Mouse (Mus musculus) liver, embryonic 14.5 days (tissue): ENCODE results near the gene Drg1. TPM values are rescaled to one million over a fixed set of nuclear protein-coding genes. Genes with fewer than 3 reads are reported as not detected.

Source experiments
- ATAC-seq: fragments of 200-750 bp; cut with Nextera tagmentation; 2 replicates; pipeline ENCODE4 v1.8.0; 2017; ENCODE audit warnings: moderate number of reproducible peaks, mild to moderate bottlenecking, moderate library complexity; ENCODE audit not compliant: insufficient read depth
- DNase-seq, 3 experiments: peaks; one replicate each; pipeline ENCODE4 v3.0.0-alpha.2; 2012 to 2013; ENCODE audit warnings: low read depth in 3 of 3, low spot score in 3 of 3
- H3K27ac ChIP-seq: fragments of 300-500 bp; sonication (generic); 2 replicates; pipeline ENCODE4 v1.5.1; 2014; ENCODE audit warnings: moderate library complexity, mild to moderate bottlenecking, control low read depth, inconsistent platforms
- H3K27me3 ChIP-seq: fragments of 300-500 bp; sonication (generic); 2 replicates; pipeline ENCODE4 v1.6.1; 2014; ENCODE audit warnings: mild to moderate bottlenecking, low read length, moderate library complexity; ENCODE audit not compliant: control insufficient read depth, insufficient read depth
- H3K36me3 ChIP-seq: fragments of 300-500 bp; sonication (generic); replicated peaks from 2 replicates; pipeline ENCODE4 v1.6.1; 2014; ENCODE audit warnings: low read depth; ENCODE audit not compliant: control insufficient read depth, insufficient read depth
- H3K4me1 ChIP-seq, 2 experiments: fragments of 200-500 bp in 1 of 2; fragments of 300-500 bp in 1 of 2; sonication (generic) in 1 of 2; replicated peaks; 2 replicates each; pipeline ENCODE4 v1.6.1; 2012 to 2014; ENCODE audit warnings: antibody characterized with exemption in 1 of 2, inconsistent platforms in 1 of 2, low read length in 1 of 2; ENCODE audit not compliant: control insufficient read depth in 2 of 2, insufficient read depth in 2 of 2
- H3K4me2 ChIP-seq: fragments of 300-500 bp; sonication (generic); 2 replicates; pipeline ENCODE4 v1.6.1; 2014; ENCODE audit warnings: low read depth, mild to moderate bottlenecking, control low read depth, moderate library complexity
- H3K4me3 ChIP-seq, 2 experiments: fragments of 200-500 bp in 1 of 2; fragments of 300-500 bp in 1 of 2; sonication (generic) in 1 of 2; 2 replicates each; pipeline ENCODE4 v1.5.1; 2012 to 2014; ENCODE audit warnings: low read depth in 2 of 2, low read length in 2 of 2, mild to moderate bottlenecking in 2 of 2, control low read depth in 1 of 2, inconsistent platforms in 1 of 2, moderate library complexity in 1 of 2; ENCODE audit not compliant: insufficient read depth in 1 of 2
- H3K9ac ChIP-seq: fragments of 300-500 bp; sonication (generic); replicated peaks from 2 replicates; pipeline ENCODE4 v1.6.1; 2014; ENCODE audit warnings: mild to moderate bottlenecking, control low read depth, moderate library complexity
- H3K9me3 ChIP-seq: fragments of 300-500 bp; sonication (generic); 2 replicates; pipeline ENCODE4 v1.6.1; 2016; ENCODE audit warnings: low read length, mixed read lengths; ENCODE audit not compliant: control insufficient read depth
- CTCF ChIP-seq: IDR thresholded peaks from 2 replicates; pipeline ENCODE4 v1.5.1; 2016; ENCODE audit warnings: antibody characterized with exemption, low read depth, control low read depth
- EP300 ChIP-seq: IDR thresholded peaks from 2 replicates; pipeline ENCODE4 v1.6.1; 2016; ENCODE audit warnings: antibody characterized with exemption, low read depth
- whole genome bisulfite sequencing: fragments of 180-500 bp; shearing (Covaris S2); extraction: QIAGEN DNeasy Blood & Tissue Kit; methylation state at CpG from one replicate; pipeline ENCODE4 v1.1.7; 2014; ENCODE audit not compliant: insufficient replicate concordance; 5-methylcytosine and 5-hydroxymethylcytosine counted together
- polyA plus RNA-seq, 2 experiments: library from polyadenylated mRNA; depleted of rRNA in 1 of 2; stranded (reverse) in 1 of 2; unstranded in 1 of 2; fragments of >200 nt; fragmentation: Nextera tagmentation in 1 of 2; extraction: Ambion mirVana in 1 of 2; gene quantifications; 2 replicates each; pipeline versions ENCODE4 v1.2.1 to v1.2.3; 2012 to 2014

The Drg1 gene
- polyA plus RNA-seq, 2 experiments = 38.4 to 112 TPM

DNA sequence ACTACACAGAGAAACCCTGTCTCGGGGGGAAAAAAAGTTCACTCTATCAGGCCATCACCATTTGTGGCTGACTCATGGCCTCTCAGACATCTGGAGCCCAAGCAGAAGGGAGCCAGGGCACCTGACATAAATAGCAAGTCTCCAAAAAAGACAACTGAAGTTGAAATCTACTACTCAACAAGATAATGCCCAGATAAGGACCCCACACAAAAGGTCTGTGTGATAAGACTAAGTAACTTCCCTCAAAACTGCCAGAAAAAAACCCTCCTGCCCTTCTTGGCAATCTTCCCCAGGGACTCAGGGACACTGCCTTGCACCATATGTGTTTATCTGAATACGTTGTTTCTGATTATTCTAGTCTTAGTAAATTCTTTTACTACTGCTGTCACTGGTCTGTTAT, 13.5 kb upstream of the Drg1 start:
- Histone ChIP-seq H3K4me1 (no peaks in the 10 kb centered on the region), H3K9ac (no peak overlapping the region), H3K36me3 (no peaks in the 10 kb centered on the region), H3K9me3 (no peaks in the 10 kb centered on the region; the same call in none of the 2 replicates), H3K27ac (no peak overlapping the region), H3K27me3 (no peaks in the 10 kb centered on the region), H3K4me2 (no peak overlapping the region), H3K4me3 (no peak overlapping the region)
- TF ChIP-seq CTCF (no peak), EP300 (no peak)
- DNase-seq (no peak), ATAC-seq (no peak)
- WGBS = 33% methylated on average over 2 of the region's 2 CpGs

GRCm38 (mm10) chr11:3278351-3278750, 12.1 kb upstream of the Drg1 start:
- no peak overlapping the region for H3K4me2 ChIP-seq
- no peaks in the 10 kb centered on the region for H3K4me1 ChIP-seq
- ATAC-seq (no peak), DNase-seq (no peak)
- WGBS = 51% methylated on average over 5 of the region's 5 CpGs
- H3K27ac ChIP-seq = no peak overlapping the region
- H3K27me3 ChIP-seq = no peaks in the 10 kb centered on the region
- H3K36me3 ChIP-seq = no peaks in the 10 kb centered on the region
- no peak overlapping the region for H3K9ac ChIP-seq
- TF ChIP-seq EP300 (no peak), CTCF (no peak)
- no peak overlapping the region for H3K4me3 ChIP-seq
- no peaks in the 10 kb centered on the region; the same call in none of the 2 replicates for H3K9me3 ChIP-seq

DNA sequence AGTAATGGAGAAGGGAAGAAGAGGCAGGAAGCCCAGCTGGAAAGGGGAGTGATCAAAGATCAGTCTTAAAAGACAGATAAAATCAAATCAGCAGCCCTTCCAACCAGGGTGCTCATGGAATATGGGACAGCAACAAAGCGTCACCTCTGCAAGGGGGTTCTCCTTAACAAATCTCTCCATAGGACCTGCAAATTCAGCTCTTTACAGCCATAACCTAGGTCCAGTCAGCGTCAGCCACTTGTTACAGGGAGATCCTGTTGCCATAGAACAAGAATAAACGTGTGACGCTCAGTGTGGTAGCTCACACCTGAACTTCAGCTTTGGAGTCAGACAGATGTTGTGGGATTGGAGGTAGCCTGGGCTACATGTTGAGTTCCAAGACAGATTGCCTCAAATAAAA, 3.0 kb upstream of the Drg1 start:
- H3K4me3 ChIP-seq = no peak overlapping the region
- 67% methylated on average over 4 of the region's 4 CpGs for WGBS
- no peak overlapping the region for H3K27ac ChIP-seq
- H3K4me2 ChIP-seq = no peak overlapping the region
- H3K36me3 ChIP-seq = no peaks in the 10 kb centered on the region; the same call in 1 of the 2 replicates
- no peaks in the 10 kb centered on the region for H3K9me3 ChIP-seq
- H3K9ac ChIP-seq = no peak overlapping the region
- peaks cover 6 to 15% of the 10 kb centered on the region in 2 experiments; a peak in 3 of 4 replicates for H3K4me1 ChIP-seq
- DNase-seq = no peak
- ATAC-seq = no peak
- no peaks in the 10 kb centered on the region for H3K27me3 ChIP-seq
- TF ChIP-seq EP300 = no peak
- no peak for TF ChIP-seq CTCF

DNA sequence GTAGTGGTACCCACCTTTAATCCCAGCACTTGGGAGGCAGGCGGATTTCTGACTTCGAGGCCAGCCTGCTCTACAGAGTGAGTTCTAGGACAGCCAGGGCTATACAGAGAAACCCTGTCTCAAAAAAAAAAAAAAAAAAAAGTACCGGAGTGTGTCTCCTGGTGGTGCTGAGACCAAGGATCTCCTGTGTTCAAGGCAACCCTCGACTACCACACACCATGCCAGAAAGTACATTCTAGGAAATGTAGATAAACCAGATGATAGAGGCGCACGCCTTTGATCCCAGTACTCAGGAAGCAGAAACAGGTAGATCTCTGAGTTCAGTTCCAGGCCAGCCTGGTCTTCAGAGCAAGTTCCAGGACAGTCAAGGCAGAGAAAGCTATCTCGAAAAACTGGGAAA, 918 bp upstream of the Drg1 start:
- TF ChIP-seq CTCF (no peak), EP300 (no peak)
- peak in 1 of 3 experiments; percentile 36 for DNase-seq
- H3K27me3 ChIP-seq = no peaks in the 10 kb centered on the region
- H3K4me2 ChIP-seq = peak overlapping the region; percentile 90
- peak overlapping the region; percentile 99 for H3K9ac ChIP-seq
- WGBS = 24% methylated on average over 7 of the region's 7 CpGs
- no peak for ATAC-seq
- peak overlapping the region; percentile 72 to 100; a peak in 3 of 4 replicates for H3K4me3 ChIP-seq
- no peaks in the 10 kb centered on the region for H3K9me3 ChIP-seq
- peaks cover 18% of the 10 kb centered on the region for H3K36me3 ChIP-seq
- no peak overlapping the region; the same call in 1 of the 2 replicates for H3K27ac ChIP-seq
- H3K4me1 ChIP-seq = peaks cover 6 to 15% of the 10 kb centered on the region in 2 experiments; a peak in 3 of 4 replicates

DNA sequence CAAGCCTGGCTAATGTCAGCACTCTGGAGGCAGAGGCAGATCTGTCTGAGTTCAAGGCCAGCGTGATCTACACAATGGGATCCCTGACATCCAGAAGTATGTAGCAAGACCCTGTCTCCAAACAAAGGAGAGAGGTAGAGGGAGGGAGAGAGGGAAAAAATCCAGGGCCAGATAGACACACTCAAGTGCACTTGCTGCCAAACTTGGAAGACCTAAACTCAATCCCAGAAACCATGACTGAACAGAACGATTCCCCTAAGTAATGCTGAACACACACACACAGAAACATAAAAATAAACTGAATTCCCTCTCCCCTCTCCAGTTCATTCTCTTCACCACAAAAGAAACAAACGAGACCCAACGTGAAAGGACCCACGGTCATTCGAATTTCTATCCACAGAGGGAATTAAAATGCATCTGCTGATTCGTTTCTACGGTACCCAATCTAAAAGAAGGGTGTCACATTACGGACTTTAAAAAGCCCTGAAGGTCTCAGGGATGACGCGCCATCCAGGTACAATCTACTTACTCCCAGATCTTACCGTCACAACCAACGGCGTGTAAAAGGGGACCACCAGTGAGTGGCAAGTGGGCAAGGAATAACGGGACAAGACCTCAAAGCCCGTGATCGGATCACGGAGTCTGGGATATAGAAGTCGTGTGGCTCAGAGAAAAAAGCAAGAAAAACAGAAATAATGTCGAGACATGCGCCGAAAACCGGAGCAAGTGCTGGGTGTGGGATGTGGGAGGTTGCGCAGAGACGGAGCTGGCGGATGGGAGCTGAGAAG, 730 bp downstream of the Drg1 start:
- Histone ChIP-seq H3K4me3 (peak overlapping the region; percentile 72 to 100), H3K4me1 (peaks cover 6 to 15% of the 10 kb centered on the region in 2 experiments; a peak in 3 of 4 replicates), H3K4me2 (peak overlapping the region; percentile 90), H3K9ac (peak overlapping the region; percentile 99), H3K27me3 (no peaks in the 10 kb centered on the region), H3K9me3 (no peaks in the 10 kb centered on the region), H3K27ac (peak overlapping the region; percentile 72), H3K36me3 (peaks cover 33% of the 10 kb centered on the region)
- WGBS = 1% methylated on average over 26 of the region's 26 CpGs
- TF ChIP-seq EP300 (no peak), CTCF (no peak)
- peak in 2 of 3 experiments; percentile 24 to 35 for DNase-seq
- peak; percentile 9; the same call in 1 of the 2 replicates for ATAC-seq
